Mouse (Mus musculus): ENCODE results near the gene Lrrn3. TPM values are rescaled to one million over a fixed set of nuclear protein-coding genes. Genes with fewer than 3 reads are reported as not detected.

Lrrn3 gene
- total RNA-seq, 1 experiment from 2014 or later, result 31.2 TPM

GRCm38 (mm10) chr12:41436206-41436985 lies 49.8 kb downstream of the Lrrn3 start:
- DNase-seq, result no peak

GRCm38 (mm10) chr12:41428806-41429205 lies 57.4 kb downstream of the Lrrn3 start:
- no peak for DNase-seq

GRCm38 (mm10) chr12:41427464-41427863 lies 58.8 kb downstream of the Lrrn3 start:
- DNase-seq, result no peak

- DNase-seq, result no peak
These were observed 61.0 kb downstream of the Lrrn3 start for GRCm38 (mm10) chr12:41425101-41425679.

GRCm38 (mm10) chr12:41417961-41418360 lies 68.3 kb downstream of the Lrrn3 start:
- no peak for DNase-seq

GRCm38 (mm10) chr12:41417099-41417498 lies 69.1 kb downstream of the Lrrn3 start:
- no peak for DNase-seq

- DNase-seq, result no peak
These were observed 69.6 kb downstream of the Lrrn3 start for GRCm38 (mm10) chr12:41416635-41417034.

- DNase-seq, result no peak
These were observed 76.8 kb downstream of the Lrrn3 start for GRCm38 (mm10) chr12:41409431-41409830.

GRCm38 (mm10) chr12:41401923-41402322 lies 84.3 kb downstream of the Lrrn3 start:
- no peak for DNase-seq
